Mouse (Mus musculus): Measurements from ENCODE around the gene AC129217.1. TPM values are rescaled to one million over a fixed set of nuclear protein-coding genes. Genes with fewer than 3 reads are reported as not detected.

Gene AC129217.1
- polyA plus RNA-seq, 1 experiment from 2014 or later, result not detected

DNA sequence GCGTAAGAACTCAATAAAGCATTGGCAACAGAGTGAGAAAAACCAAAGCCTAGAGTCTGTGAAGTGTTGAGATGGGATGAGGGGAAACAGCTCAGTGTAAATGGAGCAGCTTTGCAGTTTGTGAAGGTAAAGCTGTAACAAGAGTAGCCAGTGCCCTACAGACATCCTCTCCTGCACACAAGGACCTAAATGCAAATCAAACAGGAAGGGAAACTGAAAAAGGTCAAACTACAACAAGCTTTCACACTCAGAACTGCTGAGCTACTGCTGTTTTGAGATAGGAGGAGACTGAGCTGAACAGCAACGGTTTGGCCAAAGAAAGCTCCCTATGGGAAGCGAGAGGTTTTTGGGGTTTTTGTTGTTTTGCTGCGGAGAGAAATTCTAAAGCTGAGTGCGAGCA lies 22.8 kb upstream of the AC129217.1 start:
- Histone ChIP-seq H3K4me2 (no peak overlapping the region), H3K4me1 (peaks cover 14% of the 10 kb centered on the region), H3K9me3 (no peaks in the 10 kb centered on the region), H3K27me3 (replicated peaks) (no peaks in the 10 kb centered on the region), H3K36me3 (peaks cover 26% of the 10 kb centered on the region; the same call in 1 of the 2 replicates), H3K27ac (no peak overlapping the region), H3K4me3 (replicated peaks) (no peak overlapping the region), H3K9ac (no peak overlapping the region)
- 90% methylated on average over 5 of the region's 5 CpGs for WGBS
- no peak for ATAC-seq (ENCODE audit: insufficient read depth, low FRiP score, low read depth)

DNA sequence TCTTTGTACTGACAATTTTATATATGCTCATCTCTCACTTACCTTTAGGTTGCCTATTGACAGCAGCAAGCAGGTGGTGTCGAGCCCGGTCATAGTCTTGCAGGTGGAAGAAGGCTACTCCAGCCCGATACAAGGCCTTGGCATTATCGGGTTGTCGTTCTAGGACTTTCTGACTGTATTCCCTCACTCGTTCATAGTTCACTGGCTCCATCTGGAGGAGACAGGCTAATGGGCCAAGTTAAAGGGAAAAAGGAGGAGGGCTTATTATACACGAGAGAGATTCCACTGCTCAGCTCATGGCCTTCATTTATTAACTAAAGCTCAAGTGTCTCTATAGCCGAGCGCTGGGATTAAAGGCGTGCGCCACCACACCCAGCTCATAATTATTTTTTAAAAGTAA lies 13.8 kb upstream of the AC129217.1 start:
- 67% methylated on average over 11 of the region's 11 CpGs for WGBS
- H3K27me3 ChIP-seq (replicated peaks), result no peaks in the 10 kb centered on the region
- H3K27ac ChIP-seq, result no peak overlapping the region
- H3K9ac ChIP-seq, result no peak overlapping the region
- no peak overlapping the region for H3K4me2 ChIP-seq
- no peak overlapping the region for H3K4me3 ChIP-seq (replicated peaks)
- ATAC-seq (ENCODE audit: insufficient read depth, low FRiP score, low read depth), result no peak
- H3K4me1 ChIP-seq, result peaks cover 21% of the 10 kb centered on the region; the same call in 1 of the 2 replicates
- H3K36me3 ChIP-seq, result peaks cover 33% of the 10 kb centered on the region; the same call in 1 of the 2 replicates
- no peaks in the 10 kb centered on the region for H3K9me3 ChIP-seq

DNA sequence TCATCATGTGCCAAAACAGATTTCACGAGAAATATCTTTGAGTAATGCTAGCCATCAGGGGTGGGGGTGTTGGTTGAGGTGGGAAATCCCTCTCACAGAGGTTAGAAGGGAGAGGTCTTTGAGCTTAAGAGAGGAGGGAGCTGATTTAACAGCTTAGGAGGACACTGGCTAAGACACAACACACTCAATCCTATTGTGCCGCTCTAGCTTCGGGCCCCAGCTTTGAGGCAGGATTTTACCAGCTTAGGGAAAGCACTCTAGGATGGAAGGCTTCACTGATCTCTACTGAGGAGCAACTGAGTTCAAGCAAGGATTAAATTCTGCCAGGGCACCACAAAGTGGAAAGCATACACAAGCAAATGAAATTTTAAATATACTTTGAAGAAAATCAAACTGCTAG lies 12.6 kb upstream of the AC129217.1 start:
- no peak for ATAC-seq (ENCODE audit: insufficient read depth, low FRiP score, low read depth)
- no peaks in the 10 kb centered on the region for H3K9me3 ChIP-seq
- no peak overlapping the region for H3K9ac ChIP-seq
- 74% methylated on average over 3 of the region's 3 CpGs for WGBS
- H3K27ac ChIP-seq, result no peak overlapping the region
- 0 out of 2 replicates have a peak overlapping the region, but pooled peaks have one; percentile 17 for H3K4me2 ChIP-seq
- peaks cover 28% of the 10 kb centered on the region; the same call in 1 of the 2 replicates for H3K36me3 ChIP-seq
- no peaks in the 10 kb centered on the region for H3K27me3 ChIP-seq (replicated peaks)
- H3K4me3 ChIP-seq (replicated peaks), result no peak overlapping the region
- peaks cover 22% of the 10 kb centered on the region; the same call in 1 of the 2 replicates for H3K4me1 ChIP-seq

DNA sequence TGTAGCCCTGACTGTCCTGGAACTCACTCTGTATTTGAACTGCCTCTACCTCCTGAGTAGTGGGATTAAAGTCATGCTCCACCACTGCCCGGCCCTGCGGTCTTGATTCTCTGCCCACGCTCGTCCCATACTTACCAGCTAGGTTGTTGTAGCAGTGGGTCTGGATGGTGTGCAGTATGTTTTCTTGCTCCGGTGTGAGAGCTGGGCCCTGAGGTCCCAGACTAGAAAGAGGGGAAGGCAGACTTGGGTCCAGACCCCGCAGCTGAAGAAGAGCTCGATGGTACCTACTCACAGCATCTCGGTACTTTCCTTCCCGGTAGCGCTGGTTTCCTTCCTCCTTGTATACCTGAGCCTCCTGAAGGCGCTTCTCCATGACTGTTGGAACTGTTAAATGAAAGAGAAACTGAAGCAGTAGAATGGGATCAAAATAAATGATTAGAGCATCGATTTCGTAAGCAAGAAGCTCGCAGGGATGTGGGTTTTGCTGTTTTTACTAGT lies 11.2 kb upstream of the AC129217.1 start:
- peaks cover 20% of the 10 kb centered on the region; the same call in 1 of the 2 replicates for H3K36me3 ChIP-seq
- peak overlapping the region; percentile 100 for H3K27ac ChIP-seq
- 18% methylated on average over 14 of the region's 14 CpGs for WGBS
- no peaks in the 10 kb centered on the region for H3K9me3 ChIP-seq
- H3K9ac ChIP-seq, result peak overlapping the region; percentile 60
- H3K4me3 ChIP-seq (replicated peaks), result peak overlapping the region; percentile 93
- peak overlapping the region; percentile 74 for H3K4me2 ChIP-seq
- H3K27me3 ChIP-seq (replicated peaks), result no peaks in the 10 kb centered on the region
- peaks cover 29% of the 10 kb centered on the region; the same call in 1 of the 2 replicates for H3K4me1 ChIP-seq
- ATAC-seq (ENCODE audit: insufficient read depth, low FRiP score, low read depth), result no peak

DNA sequence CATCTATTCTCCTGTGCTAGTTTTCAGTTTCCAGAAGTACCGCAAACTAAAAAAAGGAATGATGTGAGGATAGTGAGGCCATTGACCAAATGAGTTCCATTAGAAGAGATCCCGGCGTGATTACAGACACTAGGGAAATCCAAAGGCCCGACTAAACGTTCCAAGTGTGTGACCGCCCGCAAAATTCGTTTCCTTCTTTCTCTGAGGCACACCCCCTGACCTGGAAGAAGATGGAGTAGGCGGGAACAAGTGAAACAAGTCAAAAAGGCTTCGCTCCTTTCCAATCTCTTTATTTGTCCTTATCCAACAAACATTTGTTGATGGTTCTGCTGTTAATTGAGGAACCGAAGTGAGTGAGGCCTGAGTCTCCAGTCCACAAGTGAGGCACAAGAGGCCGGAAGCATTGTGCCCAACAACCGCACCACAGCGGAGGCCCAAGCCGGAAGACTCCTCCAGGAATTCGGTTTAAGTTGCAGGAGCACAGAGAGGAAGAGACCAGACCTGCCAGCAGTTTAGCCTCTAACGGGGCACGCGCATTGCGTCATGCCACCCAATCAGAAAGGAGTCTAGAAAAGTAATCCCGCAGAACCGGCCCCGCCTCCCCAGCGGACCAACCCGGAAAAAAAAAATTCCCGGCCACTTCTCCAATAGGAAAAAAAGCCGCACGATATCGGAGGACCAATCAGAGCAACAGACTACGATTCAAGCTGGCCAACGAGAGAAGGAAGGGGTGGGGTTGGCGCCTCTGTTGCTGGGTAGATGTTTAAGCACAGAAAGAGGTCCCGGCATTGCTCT lies 10.6 kb upstream of the AC129217.1 start, which contains the start of gene Ttc9c:
Ttc9c (minus strand) TSS at position 533 of the 795 bp plus-strand sequence.
- H3K4me1 ChIP-seq, result peaks cover 29% of the 10 kb centered on the region; the same call in 1 of the 2 replicates
- H3K36me3 ChIP-seq, result peaks cover 15% of the 10 kb centered on the region; the same call in 1 of the 2 replicates
- peak within 1 kb of the TSS; percentile 98 for H3K9ac ChIP-seq
- peak within 1 kb of the TSS; percentile 100 for H3K27ac ChIP-seq
- no peaks in the 10 kb centered on the region for H3K9me3 ChIP-seq
- no peaks in the 10 kb centered on the region for H3K27me3 ChIP-seq (replicated peaks)
- peak within 1 kb of the TSS; percentile 74 for H3K4me2 ChIP-seq
- under 1% methylated on average over 33 of the region's 33 CpGs for WGBS
- H3K4me3 ChIP-seq (replicated peaks), result peak within 1 kb of the TSS; percentile 93
- ATAC-seq (ENCODE audit: insufficient read depth, low FRiP score, low read depth), result peak; percentile 88

DNA sequence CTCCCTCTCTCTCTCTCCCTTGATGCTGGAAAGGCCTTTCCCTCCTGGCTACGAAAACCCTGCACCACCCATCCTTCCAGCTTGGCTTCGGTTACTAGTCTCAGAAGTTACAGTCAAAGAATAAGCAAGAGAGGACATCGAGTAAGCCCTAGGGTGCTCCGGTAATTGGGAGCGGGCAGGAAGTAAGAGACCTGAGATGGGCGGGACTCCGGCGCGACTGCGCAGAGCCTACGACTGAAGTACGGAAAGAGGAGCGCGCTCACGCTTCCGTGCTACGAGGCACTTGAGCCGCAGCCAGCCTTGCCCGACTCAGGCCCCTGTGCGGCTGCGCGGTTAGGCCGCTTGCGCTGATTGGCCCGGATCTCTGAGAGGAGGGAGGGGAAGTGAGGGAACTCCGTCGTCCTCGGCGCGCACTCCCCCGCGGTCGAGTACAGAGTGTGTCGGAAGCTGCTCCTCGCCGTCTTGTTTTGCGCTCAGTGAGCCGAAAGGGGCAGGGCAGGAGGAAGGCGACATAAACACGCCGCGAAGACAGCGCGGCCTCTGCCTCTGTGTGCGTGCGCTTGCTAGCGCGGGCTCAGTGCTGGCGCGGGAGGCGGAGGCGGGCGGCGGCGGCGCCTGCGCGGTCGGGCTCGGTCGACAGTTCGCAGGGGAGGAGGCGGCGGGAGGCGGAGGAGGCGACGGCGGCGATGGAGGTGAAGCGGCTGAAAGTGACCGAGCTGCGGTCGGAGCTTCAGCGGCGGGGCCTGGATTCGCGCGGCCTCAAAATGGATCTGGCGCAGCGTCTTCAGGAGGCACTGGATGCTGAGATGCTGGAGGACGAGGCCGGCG lies 9.8 kb upstream of the AC129217.1 start, which contains the start of gene Hnrnpul2:
Hnrnpul2 (plus strand) TSS at position 415 of the 828 bp plus-strand sequence.
- Histone ChIP-seq H3K27me3 (replicated peaks) (no peaks in the 10 kb centered on the region), H3K4me3 (replicated peaks) (peak within 1 kb of the TSS; percentile 93), H3K9me3 (no peaks in the 10 kb centered on the region), H3K4me1 (peaks cover 29% of the 10 kb centered on the region; the same call in 1 of the 2 replicates), H3K36me3 (peaks cover 17% of the 10 kb centered on the region), H3K4me2 (peak within 1 kb of the TSS; percentile 74), H3K9ac (peak within 1 kb of the TSS; percentile 98), H3K27ac (peak within 1 kb of the TSS; percentile 100)
- WGBS, result under 1% methylated on average over 81 of the region's 83 CpGs
- peak; percentile 94 for ATAC-seq (ENCODE audit: insufficient read depth, low FRiP score, low read depth)

DNA sequence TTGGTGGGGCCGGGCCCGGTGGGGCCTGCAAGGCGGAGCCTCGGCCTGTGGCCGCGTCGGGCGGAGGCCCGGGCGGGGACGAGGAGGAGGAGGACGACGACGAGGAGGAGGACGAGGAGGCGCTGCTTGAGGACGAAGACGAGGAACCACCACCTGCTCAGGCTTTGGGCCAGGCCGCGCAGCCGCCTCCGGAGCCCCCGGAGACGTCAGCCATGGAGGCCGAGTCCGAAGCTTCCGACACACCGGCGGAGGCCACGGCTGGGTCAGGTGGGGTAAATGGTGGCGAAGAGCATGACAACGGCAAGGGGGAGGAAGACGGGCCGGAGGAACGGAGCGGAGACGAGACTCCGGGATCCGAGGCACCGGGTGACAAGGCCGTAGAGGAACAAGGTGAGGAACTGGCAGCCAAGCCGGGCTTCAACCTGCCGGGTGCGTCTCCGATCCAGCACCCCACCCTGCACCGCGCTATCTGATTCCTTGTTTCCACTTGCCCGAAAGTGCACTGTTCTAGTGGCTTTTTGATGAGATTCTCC lies 9.1 kb upstream of the AC129217.1 start:
- peak overlapping the region; percentile 73 for H3K4me2 ChIP-seq
- WGBS, result 0% methylated on average over 47 of the region's 48 CpGs
- peak overlapping the region; percentile 98 for H3K9ac ChIP-seq
- peaks cover 29% of the 10 kb centered on the region; the same call in 1 of the 2 replicates for H3K4me1 ChIP-seq
- H3K27ac ChIP-seq, result peak overlapping the region; percentile 100
- peak; percentile 14; the same call in 1 of the 2 replicates for ATAC-seq (ENCODE audit: insufficient read depth, low FRiP score, low read depth)
- no peaks in the 10 kb centered on the region for H3K27me3 ChIP-seq (replicated peaks)
- H3K9me3 ChIP-seq, result no peaks in the 10 kb centered on the region
- H3K4me3 ChIP-seq (replicated peaks), result peak overlapping the region; percentile 93
- peaks cover 20% of the 10 kb centered on the region for H3K36me3 ChIP-seq

DNA sequence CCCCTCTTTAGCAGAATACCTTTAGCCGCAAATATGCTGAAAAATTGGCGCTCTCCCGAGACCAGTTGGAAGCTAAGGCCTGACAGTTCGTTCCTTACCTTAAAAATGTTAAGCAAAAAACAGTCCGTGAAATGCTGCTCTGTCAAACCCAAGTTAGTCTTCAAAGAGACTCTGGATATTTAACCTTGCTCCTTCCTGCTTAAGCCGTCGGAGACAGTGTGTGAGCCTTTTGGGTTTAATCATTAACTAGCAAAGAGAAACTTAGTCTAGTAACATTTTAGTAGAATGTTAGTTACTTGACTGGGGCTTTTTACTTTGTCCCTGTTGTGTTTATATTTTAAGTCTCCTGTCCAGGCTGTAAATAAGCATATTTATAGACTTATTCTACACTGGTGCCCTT lies 8.4 kb upstream of the AC129217.1 start:
- Histone ChIP-seq H3K27me3 (replicated peaks) (no peaks in the 10 kb centered on the region), H3K4me1 (peaks cover 24% of the 10 kb centered on the region; the same call in 1 of the 2 replicates), H3K9ac (peak overlapping the region; percentile 98), H3K4me3 (replicated peaks) (peak overlapping the region; percentile 93), H3K27ac (peak overlapping the region; percentile 100), H3K4me2 (peak overlapping the region; percentile 73), H3K36me3 (peaks cover 25% of the 10 kb centered on the region), H3K9me3 (no peaks in the 10 kb centered on the region)
- no peak for ATAC-seq (ENCODE audit: insufficient read depth, low FRiP score, low read depth)
- WGBS, result under 1% methylated on average over 7 of the region's 7 CpGs

DNA sequence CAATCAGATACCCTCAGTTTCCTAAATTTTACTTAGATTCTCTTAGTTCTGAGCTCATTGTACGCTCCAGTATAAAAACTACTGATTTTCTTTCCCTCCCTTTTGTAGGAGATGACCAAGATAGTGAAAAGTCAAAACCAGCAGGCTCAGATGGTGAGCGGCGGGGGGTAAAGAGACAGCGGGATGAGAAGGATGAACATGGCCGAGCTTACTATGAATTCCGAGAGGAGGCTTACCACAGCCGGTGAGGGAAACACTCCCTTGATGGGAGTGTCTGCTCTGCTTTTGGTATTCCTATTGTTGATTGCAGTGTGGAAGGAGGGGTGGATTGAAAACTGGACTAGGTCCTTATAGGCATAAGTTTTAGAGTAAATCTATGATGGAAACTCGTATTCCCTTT lies 6.9 kb upstream of the AC129217.1 start:
- WGBS, result 69% methylated on average over 8 of the region's 8 CpGs
- no peaks in the 10 kb centered on the region for H3K9me3 ChIP-seq
- peak overlapping the region; percentile 73 for H3K4me2 ChIP-seq
- no peak for ATAC-seq (ENCODE audit: insufficient read depth, low FRiP score, low read depth)
- H3K27ac ChIP-seq, result no peak overlapping the region
- H3K4me1 ChIP-seq, result peaks cover 14% of the 10 kb centered on the region; the same call in 1 of the 2 replicates
- no peaks in the 10 kb centered on the region for H3K27me3 ChIP-seq (replicated peaks)
- H3K4me3 ChIP-seq (replicated peaks), result no peak overlapping the region; the same call in 1 of the 2 replicates
- peaks cover 35% of the 10 kb centered on the region for H3K36me3 ChIP-seq
- no peak overlapping the region for H3K9ac ChIP-seq

DNA sequence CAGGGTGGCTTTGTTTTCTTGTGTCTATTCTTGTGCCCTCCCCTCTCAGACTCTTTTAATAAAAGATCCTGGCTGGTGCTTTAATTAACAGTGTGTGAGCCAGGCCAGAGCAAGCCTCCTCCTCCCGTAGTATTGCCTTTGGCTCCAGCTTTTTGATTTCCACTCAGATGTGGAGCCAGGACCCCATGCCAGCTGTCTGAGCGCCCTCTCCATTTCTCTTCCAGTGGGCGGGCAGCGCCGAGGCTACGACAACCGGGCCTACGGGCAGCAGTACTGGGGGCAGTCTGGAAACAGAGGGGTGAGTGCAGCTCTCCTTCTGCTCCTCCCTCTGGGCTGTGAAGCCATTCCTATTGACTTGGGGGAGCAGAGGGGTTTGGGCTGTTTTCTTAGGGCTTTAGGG lies 1.1 kb downstream of the AC129217.1 start:
- no peak overlapping the region for H3K27ac ChIP-seq
- ATAC-seq (ENCODE audit: insufficient read depth, low FRiP score, low read depth), result no peak
- 91% methylated on average over 8 of the region's 8 CpGs for WGBS
- H3K4me2 ChIP-seq, result no peak overlapping the region
- H3K27me3 ChIP-seq (replicated peaks), result no peaks in the 10 kb centered on the region
- no peak overlapping the region for H3K9ac ChIP-seq
- H3K9me3 ChIP-seq, result no peaks in the 10 kb centered on the region
- H3K4me3 ChIP-seq (replicated peaks), result no peak overlapping the region
- H3K36me3 ChIP-seq, result peaks cover 80% of the 10 kb centered on the region
- H3K4me1 ChIP-seq, result no peaks in the 10 kb centered on the region

DNA sequence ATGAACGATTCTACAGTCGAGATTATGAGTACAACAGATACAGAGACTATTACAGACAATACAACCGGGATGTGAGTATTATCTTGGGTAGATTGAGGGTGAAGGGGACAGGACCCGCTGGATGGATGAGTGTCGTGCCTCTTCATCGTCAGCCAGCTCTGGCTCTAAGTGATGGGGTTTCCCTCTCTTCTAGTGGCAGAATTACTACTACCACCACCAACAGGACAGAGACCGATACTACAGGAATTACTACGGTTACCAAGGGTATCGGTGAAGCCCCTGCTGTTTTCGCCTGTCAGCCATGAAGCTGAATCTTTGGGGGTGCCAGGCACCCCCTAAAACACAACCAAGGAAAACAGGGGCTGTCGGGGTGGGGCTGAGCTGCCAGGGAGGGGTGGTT lies 1.7 kb downstream of the AC129217.1 start:
- no peaks in the 10 kb centered on the region for H3K27me3 ChIP-seq (replicated peaks)
- ATAC-seq (ENCODE audit: insufficient read depth, low FRiP score, low read depth), result no peak
- H3K4me3 ChIP-seq (replicated peaks), result no peak overlapping the region
- no peak overlapping the region for H3K9ac ChIP-seq
- no peaks in the 10 kb centered on the region for H3K9me3 ChIP-seq
- WGBS, result 82% methylated on average over 11 of the region's 11 CpGs
- H3K4me2 ChIP-seq, result no peak overlapping the region
- H3K36me3 ChIP-seq, result peaks cover 75% of the 10 kb centered on the region
- no peaks in the 10 kb centered on the region for H3K4me1 ChIP-seq
- no peak overlapping the region for H3K27ac ChIP-seq

Measured in stomach, embryonic 15.5 days (tissue).